Mouse (Mus musculus) cerebellum, postnatal 36 days (tissue): ENCODE results near the gene B230307C23Rik.
A peak's percentile ranks its signal among the peaks of the same experiment; 100 is the strongest.
"Not testable (repeated sequence)": the region's sequence is repeated elsewhere in the genome, so short reads cannot be mapped to it uniquely, and the experiment has no call there.

Experiments
- DNase-seq, 2 experiments: peaks; one replicate each; pipeline ENCODE4 v3.0.0; 2021 to 2022; ENCODE audit warnings: mixed read lengths in 2 of 2

Gene B230307C23Rik

DNA sequence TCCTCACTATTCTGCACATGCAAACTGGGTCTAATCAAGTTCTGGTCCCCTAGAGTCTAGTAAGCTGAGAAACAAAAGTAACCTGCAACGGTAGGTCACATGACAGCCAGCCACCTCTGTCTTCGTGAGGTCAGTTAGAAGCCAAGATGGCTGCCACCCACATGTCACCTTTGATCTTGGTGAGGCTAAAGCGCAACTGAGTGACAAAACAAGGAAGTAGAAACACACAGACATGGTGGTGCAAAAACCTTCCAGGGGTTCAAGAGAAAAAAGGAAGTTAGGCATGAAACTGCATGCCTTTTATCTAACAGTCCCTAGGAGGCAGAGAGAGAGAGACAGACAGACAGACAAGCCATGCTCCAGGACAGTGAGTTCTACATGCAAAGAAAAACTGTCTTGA lies 25.0 kb downstream of the B230307C23Rik start:
- no peak for DNase-seq

DNA sequence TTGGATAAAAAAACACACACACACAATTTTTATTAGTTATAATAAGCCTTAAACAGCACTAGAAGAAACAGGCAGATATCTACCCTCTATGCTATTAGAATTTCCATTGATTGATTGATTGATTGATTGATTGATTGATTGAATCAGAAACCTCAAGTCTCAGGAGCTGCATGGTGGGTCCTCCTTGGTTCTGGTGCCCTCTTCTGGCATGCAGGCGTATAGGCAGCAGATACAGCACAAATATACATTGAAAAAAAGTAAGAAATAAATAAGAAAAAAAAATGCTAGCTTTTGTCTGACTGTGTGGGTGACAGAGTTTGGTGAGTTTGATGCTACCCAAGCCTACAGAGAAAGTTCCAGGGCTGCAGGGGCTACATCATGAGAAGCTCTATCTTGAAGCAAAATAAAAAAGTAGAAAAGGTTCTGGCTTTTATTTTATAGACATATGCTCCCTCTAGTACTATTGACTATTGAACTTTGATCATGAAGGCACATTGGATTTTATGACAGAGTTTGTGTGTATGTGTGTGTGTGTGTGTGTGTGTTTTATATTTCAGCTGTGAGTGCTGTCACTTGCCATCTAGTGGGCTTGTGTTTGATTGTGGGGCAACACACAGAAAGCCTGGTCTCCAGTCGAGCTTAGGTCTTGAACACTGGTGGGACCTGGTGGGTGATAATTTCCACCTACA lies 25.7 kb downstream of the B230307C23Rik start:
- DNase-seq = no peak

GRCm38 (mm10) chr16:98026186-98026585 lies 29.1 kb downstream of the B230307C23Rik start:
- not testable (repeated sequence) for DNase-seq

DNA sequence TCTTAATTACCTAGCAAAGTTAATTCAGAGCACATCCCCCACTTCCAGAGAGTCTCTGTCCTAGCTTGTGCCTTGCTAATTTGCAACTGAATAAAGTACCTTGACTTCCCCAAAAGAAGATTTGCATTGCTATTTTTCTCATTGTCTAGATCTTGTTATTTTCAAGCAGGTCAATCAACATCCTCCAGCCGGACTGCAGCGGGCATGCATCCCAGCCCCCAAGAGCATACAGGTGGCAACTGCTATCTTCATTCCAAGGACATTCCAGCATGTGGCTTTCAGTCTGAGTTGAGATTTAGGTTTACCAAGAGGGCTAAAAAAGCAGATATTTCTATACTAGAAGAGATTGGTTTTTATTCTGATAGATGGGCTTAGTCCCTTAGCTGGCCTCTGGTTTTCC lies 37.9 kb downstream of the B230307C23Rik start:
- not testable (repeated sequence) for DNase-seq

- peak in 1 of 2 experiments; percentile 6 for DNase-seq
These were observed 44.6 kb downstream of the B230307C23Rik start for GRCm38 (mm10) chr16:98041676-98042075.

DNA sequence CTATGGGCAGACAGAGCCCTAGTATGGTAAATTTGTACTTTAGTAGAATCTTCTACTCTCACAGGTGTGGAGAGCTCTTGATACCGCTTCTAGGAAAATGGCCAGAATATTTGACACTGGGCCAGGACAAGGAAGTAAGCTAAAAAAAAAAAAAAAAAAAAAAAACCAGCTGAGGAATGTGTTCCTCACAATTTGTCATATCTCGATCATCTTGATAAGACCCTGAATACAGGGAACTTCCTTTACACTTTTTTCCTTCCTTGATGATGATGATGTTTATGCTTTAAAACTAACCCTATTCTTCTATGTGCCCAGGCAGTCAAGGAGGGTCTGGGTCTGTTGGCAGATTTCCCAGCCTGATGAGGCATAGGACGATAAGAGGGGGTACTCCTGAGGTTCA lies 82.3 kb downstream of the B230307C23Rik start:
- not testable (repeated sequence) for DNase-seq

- DNase-seq = not testable (repeated sequence)
These were observed 84.0 kb downstream of the B230307C23Rik start for GRCm38 (mm10) chr16:98081140-98081539.
